Comparison of ENCODE assay signal across 13 mouse cellular contexts in genomic region chr12:24843395-24844072, GRCm38 (mm10). TPM values are rescaled to one million over a fixed set of nuclear protein-coding genes. Genes with fewer than 3 reads are reported as not detected.
A peak's percentile ranks its signal among the peaks of the same experiment; 100 is the strongest.
DNase-seq lines count a peak whose midpoint lies in the region; ATAC-seq and TF ChIP-seq lines count a peak whose summit lies in the region.
"Had no signal": no experiment of that assay in that cellular context is flagged by ENCODE, and none has a peak within 500 bp of the region (broad histone marks: within the 10 kb centered on the region; RNA-seq: fewer than 3 reads in every experiment).

No protein-coding gene starts in this region.

- peak overlapping the region; percentile 51 for H3K9ac ChIP-seq in heart, embryonic 13.5 days
- H3K9ac ChIP-seq in heart, adult 2 months (ENCODE audit: low read depth, low read length): no peak overlapping the region
- no peak overlapping the region for H3K9ac ChIP-seq in neural tube, embryonic 13.5 days
- H3K9ac ChIP-seq in intestine, postnatal 0 days (ENCODE audit: low read depth, low read length): no peak overlapping the region
- H3K9ac ChIP-seq: hindbrain, embryonic 15.5 days; limb, embryonic 12.5 days had no signal

- H3K27me3 ChIP-seq in heart, embryonic 13.5 days (replicated peaks): no peaks in the 10 kb centered on the region
- H3K27me3 ChIP-seq in heart, adult 2 months (ENCODE audit: control insufficient read depth, insufficient read depth, low read length): no peaks in the 10 kb centered on the region
- no peaks in the 10 kb centered on the region for H3K27me3 ChIP-seq in neural tube, embryonic 13.5 days
- no peaks in the 10 kb centered on the region for H3K27me3 ChIP-seq in intestine, postnatal 0 days (replicated peaks; ENCODE audit: control insufficient read depth, insufficient read depth, low read length)
- no peaks in the 10 kb centered on the region for H3K27me3 ChIP-seq in midbrain, embryonic 10.5 days (ENCODE audit: low read depth, poor library complexity, severe bottlenecking)
- H3K27me3 ChIP-seq: hindbrain, embryonic 15.5 days; limb, embryonic 12.5 days had no signal

- ATAC-seq in heart, embryonic 13.5 days (ENCODE audit: extremely low read depth, insufficient number of reproducible peaks, low FRiP score, low TSS enrichment): no peak
- peak; percentile 41; the same call in 1 of the 2 replicates for ATAC-seq in neural tube, embryonic 13.5 days (ENCODE audit: low read depth)
- ATAC-seq in intestine, postnatal 0 days: peak; percentile 77

- no peaks in the 10 kb centered on the region; the same call in 1 of the 2 replicates for H3K79me2 ChIP-seq in heart, adult 2 months (replicated peaks; ENCODE audit: control insufficient read depth, insufficient read depth, low read length)

- H3K36me3 ChIP-seq in heart, embryonic 13.5 days: no peaks in the 10 kb centered on the region
- H3K36me3 ChIP-seq in heart, adult 2 months (ENCODE audit: control insufficient read depth, insufficient read depth, low read length): no peaks in the 10 kb centered on the region
- H3K36me3 ChIP-seq in neural tube, embryonic 13.5 days: no peaks in the 10 kb centered on the region
- no peaks in the 10 kb centered on the region for H3K36me3 ChIP-seq in intestine, postnatal 0 days (ENCODE audit: control insufficient read depth, insufficient read depth)
- H3K36me3 ChIP-seq in midbrain, embryonic 10.5 days: no peaks in the 10 kb centered on the region
- H3K36me3 ChIP-seq: hindbrain, embryonic 15.5 days; limb, embryonic 12.5 days had no signal

- TF ChIP-seq EP300 in heart, adult 2 months (IDR thresholded peaks at IDR 0.05; ENCODE audit: insufficient read depth, low read depth, low read length): no peak

- no peaks in the 10 kb centered on the region for H3K9me3 ChIP-seq in heart, embryonic 13.5 days
- no peaks in the 10 kb centered on the region for H3K9me3 ChIP-seq in neural tube, embryonic 13.5 days
- no peaks in the 10 kb centered on the region for H3K9me3 ChIP-seq in intestine, postnatal 0 days (ENCODE audit: control insufficient read depth)
- no peaks in the 10 kb centered on the region for H3K9me3 ChIP-seq in midbrain, embryonic 10.5 days (replicated peaks)
- H3K9me3 ChIP-seq: hindbrain, embryonic 15.5 days; limb, embryonic 12.5 days had no signal

- DNase-seq in heart, adult 2 months: no peak
- no peak for DNase-seq in neural tube, embryonic 10.5 days (ENCODE audit: extremely low spot score, low spot score)
- DNase-seq in yolk sac, embryonic 10.5 days (ENCODE audit: low spot score): peak; percentile 6
- DNase-seq in midbrain, embryonic 10.5 days (ENCODE audit: low spot score): no peak
- DNase-seq: cerebellum, adult 11 months; gastrocnemius, adult 2 months; lung, adult 2 months; right cerebral cortex, postnatal 25 days had no signal

- no peak for TF ChIP-seq POLR2A in heart, adult 2 months (IDR thresholded peaks at IDR 0.05; ENCODE audit: insufficient read depth, low read depth, low read length)

- H3K4me3 ChIP-seq in heart, embryonic 13.5 days: no peak overlapping the region
- no peak overlapping the region for H3K4me3 ChIP-seq in heart, adult 2 months
- no peak overlapping the region for H3K4me3 ChIP-seq in neural tube, embryonic 13.5 days
- H3K4me3 ChIP-seq in intestine, postnatal 0 days (ENCODE audit: low read depth, low read length): no peak overlapping the region
- H3K4me3 ChIP-seq in midbrain, embryonic 10.5 days: no peak overlapping the region
- H3K4me3 ChIP-seq: gastrocnemius, adult 2 months; hindbrain, embryonic 15.5 days; limb, embryonic 12.5 days had no signal

- peaks cover 74% of the 10 kb centered on the region for H3K4me1 ChIP-seq in heart, embryonic 13.5 days
- peaks cover 1% of the 10 kb centered on the region; the same call in 1 of the 2 replicates for H3K4me1 ChIP-seq in heart, adult 2 months (ENCODE audit: control insufficient read depth, insufficient read depth, low read length)
- peaks cover 66% of the 10 kb centered on the region for H3K4me1 ChIP-seq in neural tube, embryonic 13.5 days (replicated peaks)
- H3K4me1 ChIP-seq in intestine, postnatal 0 days (replicated peaks; ENCODE audit: control insufficient read depth, insufficient read depth, low read length): 0 out of 2 replicates have a peak, but pooled peaks cover 2% of the 10 kb centered on the region
- H3K4me1 ChIP-seq in midbrain, embryonic 10.5 days: peaks cover 51% of the 10 kb centered on the region

- TF ChIP-seq CTCF in heart, adult 2 months (IDR thresholded peaks at IDR 0.05): no peak
- TF ChIP-seq CTCF in intestine, postnatal 0 days (IDR thresholded peaks at IDR 0.05; ENCODE audit: low read depth): no peak

- intact Hi-C loops in heart, adult 2 months (cut with DNase I): no loop called here

- 16% methylated on average over 7 of the region's 7 CpGs for WGBS in heart, embryonic 13.5 days
- WGBS in heart, adult 2 months: 50% methylated on average over 7 of the region's 7 CpGs
- 58% methylated on average over 7 of the region's 7 CpGs for WGBS in neural tube, embryonic 13.5 days
- WGBS in intestine, postnatal 0 days: 21% methylated on average over 7 of the region's 7 CpGs
- 85% methylated on average over 7 of the region's 7 CpGs for WGBS in midbrain, embryonic 10.5 days

- H3K4me2 ChIP-seq in heart, embryonic 13.5 days: peak overlapping the region; percentile 38
- no peak overlapping the region for H3K4me2 ChIP-seq in neural tube, embryonic 13.5 days
- 0 out of 2 replicates have a peak overlapping the region, but pooled peaks have one; percentile 17 for H3K4me2 ChIP-seq in intestine, postnatal 0 days (replicated peaks; ENCODE audit: low read depth)
- H3K4me2 ChIP-seq: hindbrain, embryonic 15.5 days; limb, embryonic 12.5 days had no signal

- peak overlapping the region; percentile 74 for H3K27ac ChIP-seq in heart, embryonic 13.5 days (replicated peaks)
- no peak overlapping the region for H3K27ac ChIP-seq in heart, adult 2 months
- H3K27ac ChIP-seq in neural tube, embryonic 13.5 days (replicated peaks): no peak overlapping the region
- 0 out of 2 replicates have a peak overlapping the region, but pooled peaks have one; percentile 5 for H3K27ac ChIP-seq in intestine, postnatal 0 days (ENCODE audit: low read depth, low read length)
- no peak overlapping the region for H3K27ac ChIP-seq in midbrain, embryonic 10.5 days (replicated peaks)
- H3K27ac ChIP-seq: gastrocnemius, adult 2 months; hindbrain, embryonic 15.5 days; limb, embryonic 12.5 days had no signal

RNA-seq across cellular contexts. Expression of gene Mboat2, which starts 12.9 kb away (rescaled TPM):
- polyA plus RNA-seq in heart, embryonic 13.5 days (2015; fragmentation: Nextera tagmentation; extraction: Ambion mirVana): 27.7 and 30.5 TPM in 2 replicates
- 10 to 100 TPM in 1 of 2 experiments, 1 to 10 TPM in 1; 8.4 to 12.3 TPM for total RNA-seq in heart, adult 2 months (2021)
- 3.8 and 16.8 TPM in 2 replicates for polyA plus RNA-seq in heart, adult 2 months (2012; rRNA removed)
- 72.1 and 79.1 TPM in 2 replicates for polyA plus RNA-seq in neural tube, embryonic 13.5 days (2015; fragmentation: Nextera tagmentation; extraction: Ambion mirVana)
- polyA plus RNA-seq in intestine, postnatal 0 days (2015; fragmentation: Nextera tagmentation; extraction: Ambion mirVana): 8.1 and 8.2 TPM in 2 replicates
- polyA plus RNA-seq in midbrain, embryonic 10.5 days (2016; fragmentation: Nextera tagmentation; extraction: Ambion mirVana): 49.8 and 56.8 TPM in 2 replicates

Comparison
In these comparisons a context has a peak if more than half of its experiments do, and no peak if none do; other contexts are left out.
1. H3K27ac ChIP-seq: peak in heart, embryonic 13.5 days (single experiment) and intestine, postnatal 0 days (single experiment); none in heart, adult 2 months (single experiment), neural tube, embryonic 13.5 days (single experiment) and midbrain, embryonic 10.5 days (single experiment).